Mouse (Mus musculus) stomach, embryonic 14.5 days (tissue): ENCODE data around the gene Usp32. TPM values are rescaled to one million over a fixed set of nuclear protein-coding genes. Genes with fewer than 3 reads are reported as not detected.
"Not testable (repeated sequence)": the region's sequence is repeated elsewhere in the genome, so short reads cannot be mapped to it uniquely, and the experiment has no call there.

Experiments
- ATAC-seq: fragments of 200-750 bp; cut with Nextera tagmentation; 2 replicates; pipeline ENCODE4 v1.8.0; 2017; ENCODE audit warnings: low read depth, moderate TSS enrichment; ENCODE audit not compliant: insufficient number of reproducible peaks, insufficient read depth, low FRiP score
- H3K27ac ChIP-seq: fragments of 300-500 bp; sonication (generic); 2 replicates; pipeline ENCODE4 v1.5.1; 2014; ENCODE audit warnings: mild to moderate bottlenecking, low read length, moderate library complexity, mixed read lengths
- H3K27me3 ChIP-seq: fragments of 300-500 bp; sonication (generic); 2 replicates; pipeline ENCODE4 v1.6.1; 2014; ENCODE audit warnings: low read length, control low read depth, mixed read lengths; ENCODE audit not compliant: control insufficient read depth, insufficient read depth
- H3K36me3 ChIP-seq: fragments of 300-500 bp; sonication (generic); 2 replicates; pipeline ENCODE4 v1.6.1; 2014; ENCODE audit warnings: mild to moderate bottlenecking, control low read depth, low read length, moderate library complexity, mixed read lengths; ENCODE audit not compliant: control insufficient read depth, insufficient read depth
- H3K4me1 ChIP-seq: fragments of 300-500 bp; sonication (generic); 2 replicates; pipeline ENCODE4 v1.6.1; 2014; ENCODE audit warnings: low read length, control low read depth, mixed read lengths; ENCODE audit not compliant: control insufficient read depth, insufficient read depth
- H3K4me2 ChIP-seq: fragments of 300-500 bp; sonication (generic); replicated peaks from 2 replicates; pipeline ENCODE4 v1.6.1; 2014; ENCODE audit warnings: low read depth, low read length, control low read depth
- H3K4me3 ChIP-seq: fragments of 300-500 bp; sonication (generic); 2 replicates; pipeline ENCODE4 v1.5.1; 2014; ENCODE audit warnings: low read depth, low read length, control low read depth
- H3K9ac ChIP-seq: fragments of 300-500 bp; sonication (generic); replicated peaks from 2 replicates; pipeline ENCODE4 v1.6.1; 2014; ENCODE audit warnings: low read depth, mild to moderate bottlenecking, control low read depth, low read length, moderate library complexity, mixed read lengths
- H3K9me3 ChIP-seq: fragments of 300-500 bp; sonication (generic); 2 replicates; pipeline ENCODE4 v1.6.1; 2016; ENCODE audit warnings: low read depth, low read length, control low read depth; ENCODE audit not compliant: control insufficient read depth
- WGBS: fragments of 180-500 bp; shearing (Covaris S2); extraction: QIAGEN DNeasy Blood & Tissue Kit; methylation state at CpG from one replicate; pipeline ENCODE4 v1.1.7; 2014; 5-methylcytosine and 5-hydroxymethylcytosine counted together
- polyA plus RNA-seq: library from polyadenylated mRNA; unstranded; fragments of >200 nt; fragmentation: Nextera tagmentation; extraction: Ambion mirVana; gene quantifications from 2 replicates; pipeline ENCODE4 v1.2.1, GENCODE M21; 2014

Usp32 gene
- polyA plus RNA-seq, 1 experiment from 2014 or later: 9.7 TPM

DNA sequence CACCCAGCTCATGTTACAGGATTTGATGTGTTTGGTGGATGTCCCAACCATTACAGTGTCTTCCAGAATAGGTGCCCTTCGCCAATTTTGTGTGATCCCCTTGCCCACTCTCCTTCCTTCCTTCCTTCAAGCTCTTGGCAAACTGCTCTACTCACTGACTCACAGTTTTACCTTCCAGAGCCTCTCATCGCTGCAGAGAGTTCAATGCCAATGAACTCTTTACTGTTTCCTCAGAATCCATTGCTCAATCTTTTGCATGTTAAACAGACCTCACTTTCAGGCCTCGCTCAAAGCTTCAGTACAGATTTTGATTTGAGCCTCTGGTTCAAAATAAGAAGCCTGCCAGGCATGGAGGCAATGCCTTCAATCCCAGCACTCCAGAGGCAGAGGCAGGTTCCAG, 36.0 kb upstream of the Usp32 start:
- H3K27me3 ChIP-seq: no peaks in the 10 kb centered on the region
- no peak overlapping the region for H3K4me3 ChIP-seq
- H3K27ac ChIP-seq: no peak overlapping the region
- H3K4me2 ChIP-seq: no peak overlapping the region
- no peaks in the 10 kb centered on the region for H3K9me3 ChIP-seq
- no peaks in the 10 kb centered on the region for H3K4me1 ChIP-seq
- 81% methylated on average over 3 of the region's 3 CpGs for WGBS
- no peaks in the 10 kb centered on the region for H3K36me3 ChIP-seq
- no peak overlapping the region for H3K9ac ChIP-seq
- ATAC-seq: no peak

- H3K36me3 ChIP-seq: no peaks in the 10 kb centered on the region
- no peak for ATAC-seq
- 29% methylated on average over 2 of the region's 2 CpGs for WGBS
- no peak overlapping the region for H3K27ac ChIP-seq
- no peaks in the 10 kb centered on the region for H3K4me1 ChIP-seq
- H3K9me3 ChIP-seq: no peaks in the 10 kb centered on the region
- no peak overlapping the region for H3K4me3 ChIP-seq
- no peak overlapping the region for H3K4me2 ChIP-seq
- no peaks in the 10 kb centered on the region for H3K27me3 ChIP-seq
- no peak overlapping the region for H3K9ac ChIP-seq
Measured at GRCm38 (mm10) chr11:85170833-85171232, 30.9 kb upstream of the Usp32 start.

DNA sequence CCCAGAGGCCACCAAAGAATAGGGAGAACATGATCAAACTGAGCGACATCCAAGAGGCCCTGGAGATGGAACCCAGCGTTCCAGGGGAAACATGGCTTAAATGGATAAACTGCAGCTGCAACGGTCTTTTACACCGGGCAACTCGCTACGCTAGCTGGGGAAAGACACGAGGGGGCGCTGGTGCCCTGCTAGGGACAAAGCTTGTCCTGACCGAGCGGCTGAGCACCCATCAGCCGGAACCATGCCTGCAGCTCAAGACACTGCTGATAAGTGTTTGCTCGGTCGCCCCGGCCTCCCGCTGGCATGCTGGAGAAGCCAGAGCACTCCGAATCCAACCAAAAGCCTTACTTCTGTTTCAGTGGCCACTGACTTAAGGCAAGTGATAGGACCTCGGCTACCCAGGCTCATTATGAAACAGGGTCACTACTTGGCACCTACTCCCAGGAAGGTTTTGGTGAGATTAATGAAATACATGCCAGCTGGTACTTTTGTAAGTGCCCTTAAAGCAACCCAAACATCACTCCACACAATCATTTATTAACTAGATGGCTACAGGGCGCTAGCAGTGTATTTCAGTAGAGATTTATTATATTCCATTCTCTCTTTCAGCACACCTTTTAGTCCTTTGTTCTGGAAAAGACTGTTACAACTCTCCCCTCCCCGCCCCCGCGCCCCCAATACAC, 30.2 kb upstream of the Usp32 start, which contains the start of gene 1700125H20Rik:
1700125H20Rik (plus strand) TSS at position 347 of the 683 bp plus-strand sequence.
- Histone ChIP-seq H3K4me2 (peak within 1 kb of the TSS; percentile 25), H3K9ac (no peak within 1 kb of the TSS), H3K9me3 (no peaks in the 10 kb centered on the region), H3K27me3 (no peaks in the 10 kb centered on the region), H3K4me1 (no peaks in the 10 kb centered on the region), H3K4me3 (0 out of 2 replicates have a peak within 1 kb of the TSS, but pooled peaks have one; percentile 0), H3K27ac (no peak within 1 kb of the TSS), H3K36me3 (no peaks in the 10 kb centered on the region)
- WGBS: 10% methylated on average over 21 of the region's 21 CpGs
- ATAC-seq: peak; percentile 88; the same call in 1 of the 2 replicates

- H3K36me3 ChIP-seq: no peaks in the 10 kb centered on the region
- no peak overlapping the region for H3K27ac ChIP-seq
- no peak overlapping the region for H3K9ac ChIP-seq
- H3K27me3 ChIP-seq: no peaks in the 10 kb centered on the region
- no peak for ATAC-seq
- no peak overlapping the region for H3K4me2 ChIP-seq
- 70% methylated on average over 1 of the region's 1 CpGs for WGBS
- no peaks in the 10 kb centered on the region for H3K4me1 ChIP-seq
- H3K4me3 ChIP-seq: no peak overlapping the region
- no peaks in the 10 kb centered on the region for H3K9me3 ChIP-seq
Measured at GRCm38 (mm10) chr11:85167503-85167902, 27.5 kb upstream of the Usp32 start.

- Histone ChIP-seq H3K4me2 (no peak overlapping the region), H3K4me3 (no peak overlapping the region), H3K27me3 (no peaks in the 10 kb centered on the region), H3K36me3 (no peaks in the 10 kb centered on the region), H3K4me1 (no peaks in the 10 kb centered on the region), H3K9me3 (no peaks in the 10 kb centered on the region), H3K9ac (no peak overlapping the region), H3K27ac (no peak overlapping the region)
- ATAC-seq: no peak
Measured at GRCm38 (mm10) chr11:85164371-85164770, 24.4 kb upstream of the Usp32 start.

DNA sequence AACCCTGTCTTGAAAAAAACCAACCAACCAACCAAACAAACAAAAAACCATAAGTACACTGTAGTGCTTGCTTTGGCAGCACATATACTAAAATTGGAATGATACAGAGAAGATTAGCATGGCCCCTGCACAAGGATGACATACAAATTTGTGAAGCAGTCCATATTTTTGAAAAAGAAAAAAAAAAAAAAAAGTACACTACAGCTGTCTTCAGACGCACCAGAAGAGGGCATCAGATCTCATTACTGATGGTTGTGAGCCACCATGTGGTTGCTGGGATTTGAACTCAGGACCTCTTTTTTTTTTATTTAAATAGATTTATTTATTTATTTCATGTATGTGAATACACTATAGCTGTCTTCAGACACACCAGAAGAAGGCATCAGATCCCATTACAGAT, 23.1 kb upstream of the Usp32 start:
- not testable (repeated sequence) for H3K9me3 ChIP-seq, ATAC-seq, H3K4me2 ChIP-seq, H3K4me3 ChIP-seq, H3K27me3 ChIP-seq, H3K9ac ChIP-seq, H3K27ac ChIP-seq, H3K36me3 ChIP-seq, H3K4me1 ChIP-seq
- whole genome bisulfite sequencing: 94% methylated on average over 1 of the region's 1 CpGs

GRCm38 (mm10) chr11:85157301-85157700, 17.3 kb upstream of the Usp32 start:
- H3K4me2 ChIP-seq: no peak overlapping the region
- H3K27me3 ChIP-seq: no peaks in the 10 kb centered on the region
- no peak for ATAC-seq
- 49% methylated on average over 2 of the region's 2 CpGs for WGBS
- no peaks in the 10 kb centered on the region for H3K4me1 ChIP-seq
- no peak overlapping the region for H3K4me3 ChIP-seq
- no peaks in the 10 kb centered on the region for H3K9me3 ChIP-seq
- H3K27ac ChIP-seq: no peak overlapping the region
- no peak overlapping the region for H3K9ac ChIP-seq
- no peaks in the 10 kb centered on the region for H3K36me3 ChIP-seq

DNA sequence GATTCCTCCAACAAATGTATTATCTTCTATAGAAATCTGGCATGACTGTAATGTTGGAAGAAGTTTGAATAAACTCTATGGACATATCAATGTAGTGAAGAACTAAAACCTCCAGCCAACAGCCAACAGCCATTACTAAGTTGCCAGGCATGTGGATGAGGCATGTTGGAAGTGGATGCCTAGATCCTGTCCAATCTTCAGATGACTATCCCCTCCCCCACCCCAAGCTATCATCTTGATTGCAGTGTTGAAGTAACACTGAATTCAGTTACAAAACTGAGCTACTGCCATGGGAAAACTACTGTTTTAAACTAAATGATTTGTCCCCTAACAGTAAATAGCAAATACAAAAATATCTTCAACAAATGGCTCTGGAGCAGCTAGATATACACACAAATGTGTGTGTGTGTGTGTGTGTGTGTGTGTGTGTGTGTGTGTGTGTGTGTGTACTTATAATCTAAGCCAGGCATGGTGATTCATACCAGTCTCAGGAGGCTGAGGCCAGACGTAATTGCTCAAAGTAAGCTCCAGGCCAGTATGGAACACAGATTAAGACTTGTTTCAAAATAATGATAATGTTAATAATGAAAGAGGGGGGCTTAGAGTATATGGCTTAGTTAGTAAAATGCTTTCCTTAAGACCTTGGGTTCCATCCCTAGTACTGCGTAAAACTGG, 12.4 kb upstream of the Usp32 start:
- Histone ChIP-seq H3K36me3 (no peaks in the 10 kb centered on the region), H3K4me1 (no peaks in the 10 kb centered on the region), H3K4me2 (no peak overlapping the region), H3K4me3 (no peak overlapping the region), H3K9ac (no peak overlapping the region), H3K27me3 (no peaks in the 10 kb centered on the region), H3K9me3 (no peaks in the 10 kb centered on the region), H3K27ac (no peak overlapping the region)
- WGBS: 88% methylated on average over 2 of the region's 2 CpGs
- no peak for ATAC-seq
